Mouse (Mus musculus) MEL (cell line): ENCODE results near the gene Alox12e. TPM values are rescaled to one million over a fixed set of nuclear protein-coding genes. Genes with fewer than 3 reads are reported as not detected.

Experiments
- DNase-seq: peaks from one replicate; pipeline ENCODE4 v3.0.0; 2011; ENCODE audit warnings: low read depth, low spot score
- H3K27ac ChIP-seq: 2 replicates; pipeline ENCODE4 v1.5.1; 2012; ENCODE audit warnings: low read depth, mild to moderate bottlenecking, control low read depth, low read length, moderate library complexity; ENCODE audit not compliant: control insufficient read depth
- H3K27me3 ChIP-seq, 2 experiments: fragments of 150-350 bp in 1 of 2; sonication (generic) in 1 of 2; 2 replicates each; pipeline ENCODE4 v1.6.1; 2012; ENCODE audit warnings: low read length in 2 of 2, mild to moderate bottlenecking in 2 of 2, improper control_type of control experiment in 1 of 2, moderate library complexity in 1 of 2; ENCODE audit not compliant: insufficient read depth in 2 of 2, control insufficient read depth in 1 of 2
- H3K36me3 ChIP-seq, 2 experiments: 2 replicates each; pipeline ENCODE4 v1.6.1; 2012 to 2014; ENCODE audit warnings: low read length in 2 of 2, improper control_type of control experiment in 1 of 2, inconsistent platforms in 1 of 2, mild to moderate bottlenecking in 1 of 2; ENCODE audit not compliant: insufficient read depth in 2 of 2, control insufficient read depth in 1 of 2
- H3K4me1 ChIP-seq, 2 experiments: fragments of 150-350 bp in 1 of 2; sonication (generic) in 1 of 2; 2 replicates each; pipeline ENCODE4 v1.6.1; 2012; ENCODE audit warnings: low read length in 2 of 2, improper control_type of control experiment in 1 of 2, mild to moderate bottlenecking in 1 of 2; ENCODE audit not compliant: insufficient read depth in 2 of 2, control insufficient read depth in 1 of 2
- H3K4me3 ChIP-seq, 2 experiments: fragments of 150-350 bp in 1 of 2; sonication (generic) in 1 of 2; 2 replicates each; pipeline ENCODE4 v1.5.1; 2012; ENCODE audit warnings: low read depth in 2 of 2, low read length in 2 of 2, mild to moderate bottlenecking in 2 of 2, moderate library complexity in 2 of 2, control low read depth in 1 of 2, improper control_type of control experiment in 1 of 2; ENCODE audit not compliant: control insufficient read depth in 1 of 2, insufficient read depth in 1 of 2
- H3K79me2 ChIP-seq: 2 replicates; pipeline ENCODE4 v1.6.1; 2012; ENCODE audit warnings: mild to moderate bottlenecking, low read length, moderate library complexity; ENCODE audit not compliant: control insufficient read depth, poor library complexity, insufficient read depth
- H3K9ac ChIP-seq: 2 replicates; pipeline ENCODE4 v1.6.1; 2012; ENCODE audit warnings: low read depth, mild to moderate bottlenecking, control low read depth, low read length, moderate library complexity; ENCODE audit not compliant: control insufficient read depth, poor library complexity, severe bottlenecking
- H3K9me3 ChIP-seq: fragments of 150-350 bp; sonication (generic); replicated peaks from 2 replicates; pipeline ENCODE4 v1.6.1; 2012; ENCODE audit warnings: mild to moderate bottlenecking, low read length, improper control_type of control experiment, moderate library complexity; ENCODE audit not compliant: insufficient read depth
- CTCF ChIP-seq, 3 experiments: IDR thresholded peaks in 2 of 3; conservative IDR thresholded peaks in 1 of 3; 2 replicates each; pipeline ENCODE4 v1.5.1; 2011 to 2012; ENCODE audit warnings: low read length in 3 of 3, low read depth in 2 of 3, mild to moderate bottlenecking in 2 of 3, improper control_type of control experiment in 1 of 3, inconsistent platforms in 1 of 3, mixed read lengths in 1 of 3, moderate library complexity in 1 of 3; ENCODE audit not compliant: control insufficient read depth in 1 of 3, insufficient read depth in 1 of 3, poor library complexity in 1 of 3, severe bottlenecking in 1 of 3
- EP300 ChIP-seq, 2 experiments: IDR thresholded peaks; 2 replicates each; pipeline ENCODE4 v1.6.1; 2011; ENCODE audit warnings: improper control_type of control experiment in 2 of 2, low read length in 2 of 2, low read depth in 1 of 2, mild to moderate bottlenecking in 1 of 2
- GABPA ChIP-seq: IDR thresholded peaks from 2 replicates; pipeline ENCODE4 v1.6.1; 2012; ENCODE audit warnings: low read depth, mild to moderate bottlenecking, inconsistent platforms, low read length, improper control_type of control experiment, moderate library complexity
- KAT2A ChIP-seq: conservative IDR thresholded peaks from 2 replicates; pipeline ENCODE4 v1.6.1; 2012; ENCODE audit warnings: low read depth, low read length, improper control_type of control experiment, inconsistent platforms
- MAFK ChIP-seq: IDR thresholded peaks from 2 replicates; pipeline ENCODE4 v1.6.1; 2011; ENCODE audit warnings: low read depth, mild to moderate bottlenecking, low read length, improper control_type of control experiment, borderline replicate concordance
- MAX ChIP-seq: IDR thresholded peaks from 2 replicates; pipeline ENCODE4 v1.6.1; 2011; ENCODE audit warnings: low read length, improper control_type of control experiment
- MAZ ChIP-seq: IDR thresholded peaks from 2 replicates; pipeline ENCODE4 v1.6.1; 2012; ENCODE audit warnings: low read depth, mild to moderate bottlenecking, inconsistent platforms, low read length, improper control_type of control experiment
- MEF2A ChIP-seq: IDR thresholded peaks from 2 replicates; pipeline ENCODE4 v1.6.1; 2014; ENCODE audit warnings: low read depth, mild to moderate bottlenecking, inconsistent platforms, low read length, improper control_type of control experiment; ENCODE audit not compliant: poor library complexity, insufficient replicate concordance, severe bottlenecking; ENCODE audit errors: extremely low read depth
- NELFE ChIP-seq: IDR thresholded peaks from 2 replicates; pipeline ENCODE4 v1.6.1; 2011; ENCODE audit warnings: low read depth, low read length, improper control_type of control experiment
- POLR2AphosphoS2 ChIP-seq: IDR thresholded peaks from 2 replicates; pipeline ENCODE4 v1.6.1; 2011; ENCODE audit warnings: low read length, improper control_type of control experiment
- RAD21 ChIP-seq: IDR thresholded peaks from 2 replicates; pipeline ENCODE4 v1.6.1; 2011; ENCODE audit warnings: mild to moderate bottlenecking, low read depth, low read length, improper control_type of control experiment
- RCOR1 ChIP-seq: IDR thresholded peaks from 2 replicates; pipeline ENCODE4 v1.6.1; 2012; ENCODE audit warnings: low read depth, mild to moderate bottlenecking, inconsistent platforms, low read length, improper control_type of control experiment
- SIN3A ChIP-seq: IDR thresholded peaks from 2 replicates; pipeline ENCODE4 v1.6.1; 2012; ENCODE audit warnings: low read length, improper control_type of control experiment, inconsistent platforms
- TAL1 ChIP-seq: IDR thresholded peaks from 2 replicates; pipeline ENCODE4 v1.6.1; 2012; ENCODE audit warnings: mild to moderate bottlenecking, inconsistent platforms, low read length, moderate library complexity, mixed read lengths
- TBP ChIP-seq: IDR thresholded peaks from 2 replicates; pipeline ENCODE4 v1.8.0; 2011; ENCODE audit warnings: low read depth, low read length, improper control_type of control experiment
- TCF12 ChIP-seq: IDR thresholded peaks from 2 replicates; pipeline ENCODE4 v1.6.1; 2014; ENCODE audit warnings: low read depth, mild to moderate bottlenecking, inconsistent platforms, low read length, improper control_type of control experiment, moderate library complexity
- UBTF ChIP-seq: IDR thresholded peaks from 2 replicates; pipeline ENCODE4 v1.6.1; 2012; ENCODE audit warnings: low read depth, mild to moderate bottlenecking, inconsistent platforms, low read length, improper control_type of control experiment, moderate library complexity, borderline replicate concordance; ENCODE audit not compliant: insufficient read depth
- USF1 ChIP-seq: IDR thresholded peaks from 2 replicates; pipeline ENCODE4 v1.6.1; 2014; ENCODE audit warnings: low read depth, mild to moderate bottlenecking, inconsistent platforms, low read length, improper control_type of control experiment, moderate library complexity
- ZC3H11A ChIP-seq: IDR thresholded peaks from 2 replicates; pipeline ENCODE4 v1.6.1; 2012; ENCODE audit warnings: low read depth, mild to moderate bottlenecking, inconsistent platforms, low read length, improper control_type of control experiment
- ZKSCAN1 ChIP-seq: IDR thresholded peaks from 2 replicates; pipeline ENCODE4 v1.6.1; 2012; ENCODE audit warnings: low read depth, mild to moderate bottlenecking, inconsistent platforms, low read length, improper control_type of control experiment, moderate library complexity
- polyA plus RNA-seq, 2 experiments: library from polyadenylated mRNA; stranded (reverse) in 1 of 2; unstranded in 1 of 2; fragments of >175 nt in 1 of 2; fragments of >200 nt in 1 of 2; gene quantifications; 2 replicates each; pipeline versions ENCODE4 v1.2.1 to v1.2.4; 2012; ENCODE audit warnings: low replicate concordance in 2 of 2, low read depth in 1 of 2; ENCODE audit not compliant: insufficient read length in 2 of 2, insufficient read depth in 1 of 2, missing spikeins in 1 of 2
- total RNA-seq: library from RNA; depleted of rRNA; stranded (reverse); fragments of 300-350 nt; gene quantifications from 2 replicates; pipeline ENCODE4 v1.2.3, GENCODE M21; 2012

Gene Alox12e
- total and polyA plus RNA-seq, 3 experiments = not detected

DNA sequence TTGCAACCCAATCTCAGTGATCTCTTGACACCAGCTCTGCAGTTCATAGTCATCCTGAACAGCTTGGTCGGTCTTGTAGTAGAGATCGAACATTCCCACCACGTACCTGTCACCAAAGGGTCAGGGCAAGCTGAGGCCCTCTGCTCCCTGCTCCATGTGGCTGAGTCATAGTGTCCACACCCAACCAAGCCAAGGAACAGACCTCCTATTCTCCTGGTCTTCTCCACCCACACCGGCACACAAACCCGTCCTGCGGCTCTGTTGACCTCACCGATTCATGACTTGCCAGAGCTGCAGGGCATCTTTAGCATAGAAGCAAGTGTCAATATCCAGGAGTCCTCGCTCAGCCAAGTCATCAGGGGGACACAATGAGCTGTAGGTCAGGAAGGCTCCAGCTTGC lies 23.1 kb upstream of the Alox12e start:
- H3K4me1 ChIP-seq = no peaks in the 10 kb centered on the region
- no peak for DNase-seq
- H3K4me3 ChIP-seq = no peak overlapping the region
- TF ChIP-seq POLR2AphosphoS2 (no peak), KAT2A (no peak), RAD21 (no peak), USF1 (no peak), ZKSCAN1 (no peak), MAFK (no peak), MAZ (no peak), TAL1 (no peak), ZC3H11A (no peak), TCF12 (no peak), MEF2A (no peak), UBTF (no peak)
- H3K9ac ChIP-seq = no peak overlapping the region
- H3K27ac ChIP-seq = no peak overlapping the region
- H3K36me3 ChIP-seq = no peaks in the 10 kb centered on the region
- no peaks in the 10 kb centered on the region for H3K79me2 ChIP-seq
- H3K9me3 ChIP-seq = no peaks in the 10 kb centered on the region
- H3K27me3 ChIP-seq = peaks cover 0 to 8% of the 10 kb centered on the region in 2 experiments; a peak in 2 of 4 replicates

DNA sequence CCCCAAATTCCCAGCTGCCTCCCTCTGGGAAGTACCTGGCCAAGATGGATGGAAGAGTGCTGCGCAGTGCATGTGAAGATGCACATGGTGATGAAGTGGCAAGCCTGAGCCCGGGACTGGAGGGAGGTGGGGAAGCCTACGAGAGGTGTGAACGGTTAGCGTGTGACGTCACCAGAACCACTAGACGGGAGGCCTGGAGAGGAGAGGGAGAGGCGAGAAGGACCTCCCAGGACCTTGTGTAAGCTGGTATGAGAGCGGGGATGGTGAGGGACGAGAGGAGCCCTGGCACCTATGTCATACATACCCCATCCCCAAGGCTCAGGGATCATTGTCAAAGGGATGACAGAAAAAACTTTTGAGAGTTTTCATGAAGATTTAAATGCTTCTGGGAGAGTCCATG lies 22.6 kb upstream of the Alox12e start:
- H3K9ac ChIP-seq = no peak overlapping the region
- H3K27me3 ChIP-seq = peaks cover 0 to 8% of the 10 kb centered on the region in 2 experiments; a peak in 2 of 4 replicates
- no peaks in the 10 kb centered on the region for H3K4me1 ChIP-seq
- H3K9me3 ChIP-seq = no peaks in the 10 kb centered on the region
- H3K4me3 ChIP-seq = no peak overlapping the region
- no peaks in the 10 kb centered on the region for H3K36me3 ChIP-seq
- TF ChIP-seq MAX (no peak), MAZ (no peak), SIN3A (no peak), GABPA (no peak), USF1 (no peak), EP300 (IDR thresholded peaks at IDR 0.05; ENCODE audit: low read depth in 1 of 2, low read length in 2 of 2) (no peak), RCOR1 (no peak), NELFE (no peak), TBP (no peak), CTCF (IDR thresholded peaks at IDR 0.05 in 2 of 3, conservative IDR thresholded peaks at IDR 0.05 in 1 of 3; ENCODE audit: control insufficient read depth in 1 of 3, insufficient read depth in 1 of 3, low read depth in 2 of 3, low read length in 3 of 3, poor library complexity in 1 of 3, severe bottlenecking in 1 of 3) (no peak)
- DNase-seq = no peak
- H3K79me2 ChIP-seq = no peaks in the 10 kb centered on the region
- H3K27ac ChIP-seq = no peak overlapping the region
